Mouse (Mus musculus) lung, postnatal 0 days (tissue): ENCODE data around the gene Fez2. TPM values are rescaled to one million over a fixed set of nuclear protein-coding genes. Genes with fewer than 3 reads are reported as not detected.
A peak's percentile ranks its signal among the peaks of the same experiment; 100 is the strongest.

ENCODE experiments used
- ATAC-seq: fragments of 200-750 bp; cut with Nextera tagmentation; 2 replicates; pipeline ENCODE4 v1.8.0; 2017; ENCODE audit warnings: moderate library complexity
- DNase-seq: peaks from one replicate; pipeline ENCODE4 v3.0.0-alpha.2; 2016; ENCODE audit warnings: low spot score
- H3K27ac ChIP-seq: fragments of 300-500 bp; sonication (generic); 2 replicates; pipeline ENCODE4 v1.5.1; 2014; ENCODE audit warnings: antibody characterized with exemption, mild to moderate bottlenecking, low read length, mixed read lengths
- H3K27me3 ChIP-seq: fragments of 300-500 bp; sonication (generic); replicated peaks from 2 replicates; pipeline ENCODE4 v1.6.1; 2014; ENCODE audit warnings: low read length, mixed read lengths; ENCODE audit not compliant: insufficient read depth
- H3K36me3 ChIP-seq: fragments of 300-500 bp; sonication (generic); 2 replicates; pipeline ENCODE4 v1.6.1; 2014; ENCODE audit warnings: low read length, mixed read lengths; ENCODE audit not compliant: insufficient read depth
- H3K4me1 ChIP-seq: fragments of 300-500 bp; sonication (generic); 2 replicates; pipeline ENCODE4 v1.6.1; 2014; ENCODE audit warnings: antibody characterized with exemption, low read depth, low read length, mixed read lengths; ENCODE audit not compliant: insufficient read depth
- H3K4me2 ChIP-seq: fragments of 300-500 bp; sonication (generic); replicated peaks from 2 replicates; pipeline ENCODE4 v1.6.1; 2014; ENCODE audit warnings: low read depth, mild to moderate bottlenecking, low read length, moderate library complexity, mixed read lengths
- H3K4me3 ChIP-seq: fragments of 300-500 bp; sonication (generic); 2 replicates; pipeline ENCODE4 v1.5.1; 2014; ENCODE audit warnings: low read depth, low read length
- H3K9ac ChIP-seq: fragments of 300-500 bp; sonication (generic); replicated peaks from 2 replicates; pipeline ENCODE4 v1.6.1; 2014; ENCODE audit warnings: low read depth, mild to moderate bottlenecking
- H3K9me3 ChIP-seq: fragments of 300-500 bp; sonication (generic); 2 replicates; pipeline ENCODE4 v1.6.1; 2016; ENCODE audit warnings: low read length, mixed read lengths
- CTCF ChIP-seq: IDR thresholded peaks from 2 replicates; pipeline ENCODE4 v1.5.1; 2016; ENCODE audit warnings: antibody characterized with exemption, mild to moderate bottlenecking
- EP300 ChIP-seq: IDR thresholded peaks from 2 replicates; pipeline ENCODE4 v1.6.1; 2016; ENCODE audit warnings: antibody characterized with exemption, mild to moderate bottlenecking, control low read depth
- WGBS: fragments of 180-500 bp; shearing (Covaris S2); extraction: QIAGEN DNeasy Blood & Tissue Kit; methylation state at CpG from one replicate; pipeline ENCODE4 v1.1.7; 2014; 5-methylcytosine and 5-hydroxymethylcytosine counted together
- polyA plus RNA-seq: library from polyadenylated mRNA; unstranded; fragments of >200 nt; fragmentation: Nextera tagmentation; extraction: Ambion mirVana; gene quantifications from 2 replicates; pipeline ENCODE4 v1.2.1, GENCODE M21; 2015

The Fez2 gene
- polyA plus RNA-seq, 1 experiment from 2014 or later = 39.2 TPM

- H3K9ac ChIP-seq = no peak overlapping the region
- no peaks in the 10 kb centered on the region for H3K4me1 ChIP-seq
- H3K27ac ChIP-seq = no peak overlapping the region
- no peaks in the 10 kb centered on the region for H3K9me3 ChIP-seq
- DNase-seq = no peak
- H3K27me3 ChIP-seq = no peaks in the 10 kb centered on the region
- 89% methylated on average over 4 of the region's 4 CpGs for WGBS
- TF ChIP-seq CTCF = no peak
- TF ChIP-seq EP300 = no peak
- ATAC-seq = no peak
- H3K36me3 ChIP-seq = no peaks in the 10 kb centered on the region; the same call in 1 of the 2 replicates
- no peak overlapping the region for H3K4me2 ChIP-seq
- no peak overlapping the region for H3K4me3 ChIP-seq
Observed at GRCm38 (mm10) chr17:78357753-78358152, 60.2 kb downstream of the Fez2 start.

GRCm38 (mm10) chr17:78355611-78356010 is 62.3 kb downstream of the Fez2 start:
- TF ChIP-seq EP300 (no peak), CTCF (no peak)
- no peak overlapping the region for H3K4me3 ChIP-seq
- no peak for DNase-seq
- no peak overlapping the region for H3K9ac ChIP-seq
- no peaks in the 10 kb centered on the region for H3K4me1 ChIP-seq
- WGBS = 89% methylated on average over 8 of the region's 8 CpGs
- H3K27me3 ChIP-seq = no peaks in the 10 kb centered on the region
- no peaks in the 10 kb centered on the region; the same call in 1 of the 2 replicates for H3K36me3 ChIP-seq
- H3K9me3 ChIP-seq = no peaks in the 10 kb centered on the region
- H3K27ac ChIP-seq = no peak overlapping the region
- H3K4me2 ChIP-seq = no peak overlapping the region
- ATAC-seq = no peak

- no peak overlapping the region for H3K9ac ChIP-seq
- no peak overlapping the region for H3K27ac ChIP-seq
- TF ChIP-seq CTCF (no peak), EP300 (no peak)
- H3K36me3 ChIP-seq = no peaks in the 10 kb centered on the region; the same call in 1 of the 2 replicates
- no peak for DNase-seq
- no peaks in the 10 kb centered on the region for H3K27me3 ChIP-seq
- no peak overlapping the region for H3K4me2 ChIP-seq
- no peaks in the 10 kb centered on the region for H3K4me1 ChIP-seq
- H3K9me3 ChIP-seq = no peaks in the 10 kb centered on the region
- ATAC-seq = no peak
- WGBS = 88% methylated on average over 12 of the region's 12 CpGs
- no peak overlapping the region for H3K4me3 ChIP-seq
Observed at GRCm38 (mm10) chr17:78354871-78355270, 63.1 kb downstream of the Fez2 start.

- Histone ChIP-seq H3K9me3 (no peaks in the 10 kb centered on the region), H3K4me3 (no peak overlapping the region), H3K4me1 (no peaks in the 10 kb centered on the region), H3K4me2 (no peak overlapping the region), H3K36me3 (no peaks in the 10 kb centered on the region; the same call in 1 of the 2 replicates), H3K27ac (no peak overlapping the region), H3K27me3 (no peaks in the 10 kb centered on the region), H3K9ac (no peak overlapping the region)
- DNase-seq = no peak
- 76% methylated on average over 2 of the region's 2 CpGs for WGBS
- TF ChIP-seq EP300 (no peak), CTCF (no peak)
- no peak for ATAC-seq
Observed at GRCm38 (mm10) chr17:78354411-78354810, 63.5 kb downstream of the Fez2 start.

- Histone ChIP-seq H3K9me3 (no peaks in the 10 kb centered on the region), H3K27me3 (no peaks in the 10 kb centered on the region), H3K4me1 (no peaks in the 10 kb centered on the region), H3K36me3 (no peaks in the 10 kb centered on the region; the same call in 1 of the 2 replicates), H3K4me3 (no peak overlapping the region), H3K4me2 (no peak overlapping the region), H3K27ac (no peak overlapping the region), H3K9ac (no peak overlapping the region)
- ATAC-seq (no peak), DNase-seq (no peak)
- TF ChIP-seq EP300 (no peak), CTCF (no peak)
- 82% methylated on average over 3 of the region's 3 CpGs for WGBS
Observed at GRCm38 (mm10) chr17:78352500-78352855, 65.5 kb downstream of the Fez2 start.

- Histone ChIP-seq H3K9me3 (no peaks in the 10 kb centered on the region), H3K4me3 (no peak overlapping the region), H3K4me1 (no peaks in the 10 kb centered on the region), H3K9ac (no peak overlapping the region), H3K36me3 (no peaks in the 10 kb centered on the region; the same call in 1 of the 2 replicates), H3K4me2 (no peak overlapping the region), H3K27me3 (no peaks in the 10 kb centered on the region), H3K27ac (no peak overlapping the region)
- WGBS = 57% methylated on average over 12 of the region's 12 CpGs
- ATAC-seq (0 out of 2 replicates have a peak, but pooled peaks have one; percentile 23), DNase-seq (no peak)
- TF ChIP-seq EP300 = no peak
- TF ChIP-seq CTCF = no peak
Observed at GRCm38 (mm10) chr17:78351676-78352499, 66.1 kb downstream of the Fez2 start.
